Mouse (Mus musculus) kidney, postnatal 14 days (tissue): ENCODE data around the gene Nop9.

Experiments used
- DNase-seq: peaks from one replicate; pipeline ENCODE4 v3.0.0; 2022; ENCODE audit warnings: mixed read lengths

Gene Nop9

DNA sequence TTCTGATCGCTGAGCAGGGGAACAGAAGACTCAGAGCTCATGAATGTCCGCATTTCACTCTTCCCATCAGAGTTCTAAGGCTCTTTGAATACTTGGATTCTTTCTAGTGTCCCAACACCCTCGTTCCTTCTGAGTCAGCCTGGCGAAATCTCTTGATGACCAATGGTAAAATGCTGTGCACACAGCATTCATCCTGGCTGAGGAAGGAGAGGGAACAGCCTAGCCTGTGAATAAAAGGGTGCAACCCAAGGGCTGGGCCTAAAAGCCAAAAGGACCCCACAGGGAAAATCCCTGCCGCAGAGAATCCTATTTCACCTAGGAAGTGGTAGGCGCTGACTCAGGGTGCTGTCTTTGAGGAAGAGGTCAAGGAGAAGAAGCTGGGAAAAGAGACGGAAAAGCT is 15.4 kb upstream of the Nop9 start:
- DNase-seq: no peak

DNA sequence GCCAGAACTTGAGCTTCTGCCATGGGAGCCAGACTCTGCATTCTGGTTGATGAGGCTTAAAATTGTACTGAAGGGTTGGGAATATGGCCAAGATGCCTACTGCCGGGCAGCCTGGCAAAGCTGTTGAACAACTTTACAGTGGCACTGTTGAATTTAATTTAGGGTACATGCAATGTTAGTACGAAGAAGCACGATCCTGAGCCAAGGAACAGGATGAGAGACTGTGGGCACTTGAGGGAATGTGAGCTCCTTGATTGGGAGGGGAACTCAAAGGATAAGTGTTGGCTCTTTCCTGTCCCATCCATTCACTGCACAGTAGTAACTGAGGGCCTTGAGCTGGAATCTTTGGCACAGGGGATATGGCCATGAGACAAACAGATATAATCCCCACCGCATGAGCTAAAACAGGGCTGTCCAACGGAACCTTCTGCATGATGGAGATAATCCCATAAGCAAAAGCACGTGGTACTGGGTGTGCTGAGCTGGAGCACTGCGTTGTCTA is 14.9 kb upstream of the Nop9 start:
- no peak for DNase-seq

DNA sequence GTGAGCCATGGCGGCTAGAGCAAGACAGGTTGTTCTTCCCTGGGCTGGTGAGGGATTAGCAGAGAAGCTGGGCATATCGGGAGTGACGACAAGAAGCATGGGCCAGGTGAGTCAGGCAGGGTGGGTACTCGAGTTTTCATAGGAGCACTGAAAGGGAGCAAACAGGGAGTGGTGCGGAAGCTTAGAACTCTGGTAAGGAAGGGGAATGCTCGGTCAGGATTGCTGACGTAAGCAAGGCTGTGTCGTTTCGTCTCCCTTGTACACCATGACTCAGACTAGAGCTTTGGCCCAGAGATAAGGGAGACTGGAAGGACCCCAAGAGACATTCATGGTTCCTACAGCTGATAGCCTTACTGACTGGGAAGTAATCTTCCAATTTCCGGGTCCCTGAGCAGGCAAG is 11.6 kb upstream of the Nop9 start:
- no peak for DNase-seq

DNA sequence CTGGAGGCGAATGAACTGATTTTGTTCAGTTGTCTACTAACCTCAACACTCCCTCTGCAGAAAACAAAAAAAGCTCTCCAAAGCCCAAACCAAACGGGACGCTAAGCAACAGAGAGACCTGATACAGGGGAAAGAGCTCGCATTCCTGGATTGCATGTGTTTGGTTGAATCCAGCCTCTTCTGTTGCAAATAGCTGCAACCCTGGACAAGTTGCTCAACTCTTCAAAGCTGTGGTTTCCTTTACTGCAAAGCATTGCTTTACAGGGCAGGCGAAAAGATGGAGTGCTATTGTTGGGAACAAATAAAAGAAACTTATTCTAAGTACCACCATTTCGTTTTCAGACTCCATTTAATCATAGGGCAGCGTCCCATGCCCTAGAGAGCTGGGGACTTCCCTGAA is 10.6 kb upstream of the Nop9 start:
- no peak for DNase-seq

GRCm38 (mm10) chr14:55735334-55735733 is 10.2 kb upstream of the Nop9 start:
- DNase-seq: no peak

GRCm38 (mm10) chr14:55735758-55736157 is 9.7 kb upstream of the Nop9 start:
- no peak for DNase-seq

DNA sequence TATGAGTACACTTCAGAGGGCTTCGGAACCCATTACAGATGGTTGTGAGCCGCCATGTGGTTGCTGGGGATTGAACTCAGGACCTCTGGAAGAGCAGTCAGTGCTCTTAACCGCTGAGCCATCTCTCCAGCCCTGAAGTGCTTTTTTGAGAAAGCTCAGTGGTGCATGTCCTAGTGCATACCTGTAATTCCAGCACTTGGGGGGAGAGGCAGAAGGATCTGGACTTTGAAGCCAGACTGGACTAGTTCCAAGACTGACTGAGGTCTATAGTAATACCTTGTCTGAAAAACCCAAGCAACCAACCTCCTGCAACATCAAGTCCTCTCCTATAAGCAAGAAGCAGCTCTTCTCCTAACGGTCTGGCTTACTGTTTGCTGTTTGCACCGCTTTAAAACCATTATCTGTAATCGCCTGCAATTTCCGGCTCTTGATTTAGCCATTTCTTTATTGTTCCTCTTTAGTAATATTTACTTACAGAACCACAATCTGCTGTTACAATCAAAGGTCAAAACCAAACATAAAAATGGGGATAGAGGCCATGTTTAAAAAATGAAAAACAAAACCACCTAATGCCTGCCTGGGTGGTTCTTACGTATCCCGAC is 8.3 kb upstream of the Nop9 start:
- DNase-seq: peak; percentile 77

DNA sequence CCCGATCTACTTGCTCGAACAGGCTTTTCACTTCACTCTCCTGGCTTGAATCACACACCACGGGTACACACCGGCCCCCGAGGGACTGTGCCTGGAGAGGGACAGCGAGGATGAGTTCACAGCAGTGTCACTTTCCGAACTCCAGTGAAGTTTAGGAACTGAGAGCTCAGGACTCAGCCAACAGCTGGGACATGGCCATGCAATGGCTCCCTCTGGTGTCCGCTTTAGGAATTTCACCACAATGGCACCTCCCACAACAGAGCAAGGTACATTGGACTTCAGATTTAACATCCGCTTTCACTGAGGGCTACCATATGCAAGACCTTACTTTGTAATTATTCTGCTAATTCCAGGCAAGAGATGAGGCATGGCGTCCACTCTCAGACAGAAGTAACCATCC is 1.8 kb upstream of the Nop9 start:
- peak; percentile 91 for DNase-seq

GRCm38 (mm10) chr14:55745861-55746237 is 356 bp downstream of the Nop9 start:
- no peak for DNase-seq

GRCm38 (mm10) chr14:55747051-55747847 is 1.8 kb downstream of the Nop9 start:
- no peak for DNase-seq

DNA sequence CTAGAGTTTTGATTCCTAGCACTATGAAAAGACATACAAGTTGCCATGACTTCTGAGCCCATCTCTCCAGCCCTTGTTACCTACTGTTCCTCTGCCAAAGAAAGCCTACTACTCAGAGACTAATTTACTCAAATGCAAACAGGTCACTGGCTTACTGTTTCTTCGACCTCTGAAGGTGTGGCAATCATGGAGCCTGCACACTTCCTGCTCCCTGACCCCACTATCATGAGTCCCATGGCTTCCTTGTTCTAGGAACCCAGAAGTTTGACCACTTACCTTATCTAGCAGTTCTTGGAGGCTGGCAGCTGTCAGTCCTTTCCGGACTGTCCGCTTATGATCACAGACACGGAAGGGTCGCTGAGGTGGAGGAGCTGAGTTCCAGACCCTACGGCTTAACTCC is 12.1 kb downstream of the Nop9 start:
- DNase-seq: no peak

DNA sequence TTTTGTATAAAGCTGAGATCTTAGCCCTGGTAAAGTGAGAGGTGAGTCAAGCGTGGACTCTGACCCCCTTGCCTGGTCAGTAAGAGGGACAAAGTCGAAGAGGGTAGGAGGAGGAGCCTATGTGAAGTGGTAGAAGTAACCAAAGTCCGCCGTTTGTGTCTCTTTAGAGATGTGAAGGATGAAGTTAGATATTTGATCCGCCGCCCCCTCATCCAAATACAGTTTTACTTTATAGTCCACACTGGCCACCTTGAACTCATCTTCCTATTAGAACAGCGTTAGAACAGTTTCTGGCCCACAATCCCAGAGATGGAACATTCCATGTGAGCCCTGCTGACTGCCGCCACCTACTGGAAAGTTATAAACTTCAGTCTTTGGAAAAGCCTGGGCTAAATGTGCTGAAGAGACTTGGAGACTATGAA is 12.9 kb downstream of the Nop9 start, which contains the start of gene Cideb:
Cideb (minus strand) TSS at position 96 of the 422 bp plus-strand sequence.
- DNase-seq: peak; percentile 81

- DNase-seq: peak; percentile 92
Observed at GRCm38 (mm10) chr14:55760156-55760555, 14.7 kb downstream of the Nop9 start.

DNA sequence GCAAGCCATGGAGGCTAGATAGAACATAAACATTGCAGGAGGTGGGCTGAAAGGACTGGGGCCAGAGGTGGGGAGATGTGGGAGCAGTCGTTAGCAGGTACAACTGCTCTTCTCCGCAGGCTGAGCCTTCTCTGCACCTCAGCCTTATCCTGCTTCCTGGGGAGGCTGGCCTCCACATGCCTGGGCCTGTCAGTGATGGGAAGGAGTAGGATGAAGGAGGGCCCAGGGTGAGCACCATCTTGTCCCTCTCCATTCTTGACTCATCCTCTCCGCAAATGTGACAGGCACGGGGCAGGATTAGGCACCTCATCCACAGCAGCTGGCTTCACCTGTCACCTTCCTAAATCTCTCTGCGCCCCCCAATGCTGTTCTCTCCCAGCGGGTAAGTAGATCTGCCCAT is 15.7 kb downstream of the Nop9 start, which contains the start of gene Ltb4r2:
Ltb4r2 (plus strand) TSS at position 266 of the 400 bp plus-strand sequence.
- no peak for DNase-seq

GRCm38 (mm10) chr14:55762001-55762821 is 16.7 kb downstream of the Nop9 start:
- DNase-seq: peak; percentile 67

DNA sequence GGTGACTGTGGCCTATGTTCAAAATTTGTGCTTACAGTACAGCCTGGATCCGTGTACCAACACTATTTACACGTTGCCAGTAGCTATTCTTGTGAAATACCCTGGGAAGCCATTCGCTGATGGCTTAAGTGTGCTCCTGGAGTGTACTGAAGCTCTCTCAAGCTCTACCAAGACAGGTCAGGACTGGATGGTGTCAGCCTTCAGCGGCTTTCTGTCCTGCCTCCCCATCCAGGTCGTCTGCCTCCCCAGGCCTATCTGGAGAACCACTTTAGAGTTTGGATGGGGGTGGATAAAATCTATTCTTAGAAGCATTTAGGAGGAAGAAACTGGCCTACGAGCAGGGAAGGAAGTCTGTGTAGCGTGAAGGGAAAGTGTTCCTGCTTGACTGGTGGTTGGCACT is 17.7 kb downstream of the Nop9 start:
- peak; percentile 21 for DNase-seq

GRCm38 (mm10) chr14:55765696-55766095 is 20.2 kb downstream of the Nop9 start, which contains the start of gene Ltb4r1:
Gene Ltb4r1 (plus strand): TSS chr14:55765962.
- DNase-seq: no peak

DNA sequence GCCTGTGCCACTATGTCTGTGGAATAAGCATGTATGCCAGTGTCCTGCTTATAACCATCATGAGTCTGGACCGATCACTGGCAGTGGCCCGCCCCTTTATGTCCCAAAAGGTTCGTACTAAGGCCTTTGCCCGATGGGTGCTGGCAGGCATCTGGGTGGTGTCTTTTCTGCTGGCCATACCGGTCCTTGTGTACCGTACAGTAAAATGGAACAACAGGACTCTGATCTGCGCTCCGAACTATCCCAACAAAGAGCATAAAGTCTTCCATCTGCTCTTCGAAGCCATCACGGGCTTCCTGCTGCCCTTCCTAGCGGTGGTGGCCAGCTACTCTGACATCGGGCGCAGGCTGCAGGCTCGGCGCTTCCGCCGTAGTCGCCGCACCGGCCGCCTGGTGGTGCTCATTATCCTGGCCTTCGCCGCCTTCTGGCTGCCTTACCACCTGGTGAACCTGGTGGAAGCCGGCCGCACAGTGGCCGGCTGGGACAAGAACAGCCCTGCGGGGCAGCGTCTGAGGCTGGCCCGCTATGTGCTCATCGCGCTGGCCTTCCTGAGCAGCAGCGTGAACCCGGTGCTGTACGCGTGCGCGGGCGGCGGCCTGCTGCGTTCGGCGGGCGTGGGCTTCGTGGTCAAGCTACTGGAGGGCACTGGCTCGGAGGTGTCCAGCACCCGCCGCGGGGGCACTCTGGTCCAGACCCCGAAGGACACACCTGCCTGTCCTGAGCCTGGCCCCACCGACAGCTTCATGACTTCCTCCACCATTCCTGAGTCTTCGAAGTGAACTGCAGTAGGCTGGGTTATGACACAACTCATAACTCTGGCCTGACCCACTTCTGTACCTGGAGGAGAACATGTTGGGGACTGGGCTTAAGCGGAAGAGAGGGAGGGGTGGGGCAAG is 22.3 kb downstream of the Nop9 start:
- DNase-seq: peak; percentile 84

- no peak for DNase-seq
Observed at GRCm38 (mm10) chr14:55768555-55768954, 23.1 kb downstream of the Nop9 start.

DNA sequence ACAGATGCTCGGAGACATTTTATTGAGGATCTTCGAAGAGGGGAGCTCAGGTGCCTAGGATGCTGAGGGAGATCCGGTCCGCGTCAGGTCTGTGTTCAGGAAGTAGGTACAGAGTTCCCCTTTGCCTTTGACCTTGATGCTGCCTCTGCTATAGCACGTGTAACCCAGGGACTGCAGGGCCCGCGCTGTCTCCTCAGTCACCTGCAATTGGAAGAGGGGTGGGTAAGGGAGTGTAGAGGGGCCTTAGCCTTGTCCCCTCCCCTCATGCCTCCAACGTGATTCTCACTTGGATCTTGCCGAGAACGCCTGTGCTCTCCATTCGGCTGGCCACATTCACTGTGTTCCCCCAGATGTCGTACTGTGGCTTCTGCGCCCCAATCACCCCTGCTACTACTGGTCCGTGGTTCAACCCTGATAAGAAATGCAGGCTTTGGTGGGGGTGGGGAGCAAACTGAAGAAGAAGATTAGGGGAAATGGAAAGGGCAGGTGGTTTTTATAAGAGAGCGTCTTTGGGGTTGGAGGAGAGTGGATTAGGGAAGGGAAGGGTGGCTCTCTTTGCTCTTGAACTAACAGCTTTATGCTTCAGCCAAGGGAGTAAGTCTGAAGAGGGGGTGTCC is 23.7 kb downstream of the Nop9 start:
- DNase-seq: no peak

- no peak for DNase-seq
Observed at GRCm38 (mm10) chr14:55776711-55777110, 31.2 kb downstream of the Nop9 start.

DNA sequence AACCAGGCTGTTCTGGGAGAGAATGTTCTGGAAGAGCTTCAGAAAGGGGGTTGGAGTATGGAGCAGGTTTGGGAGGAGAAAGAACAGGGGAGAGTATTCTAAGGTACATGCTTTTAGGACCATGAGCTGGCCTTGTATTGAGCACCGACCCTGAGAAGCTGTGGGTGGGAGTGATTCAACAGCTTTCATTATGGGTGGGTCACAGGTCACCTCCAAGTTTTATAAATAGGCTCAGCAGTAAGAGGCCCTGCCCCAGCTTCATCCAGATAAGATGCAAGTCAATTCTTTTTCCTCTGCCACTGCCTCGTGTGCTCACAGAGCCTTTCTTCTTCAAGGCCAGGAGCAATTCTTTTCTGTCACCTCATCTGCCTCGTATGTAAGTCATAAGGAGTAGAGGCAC is 31.7 kb downstream of the Nop9 start:
- no peak for DNase-seq
